Mouse (Mus musculus) thymus, postnatal 0 days (tissue): Measurements from ENCODE around the gene 4930470P17Rik. TPM values are rescaled to one million over a fixed set of nuclear protein-coding genes. Genes with fewer than 3 reads are reported as not detected.

Source experiments
- polyA plus RNA-seq: library from polyadenylated mRNA; unstranded; fragments of >200 nt; fragmentation: Nextera tagmentation; extraction: Ambion mirVana; gene quantifications from 2 replicates; pipeline ENCODE4 v1.2.1, GENCODE M21; 2015

The 4930470P17Rik gene
- polyA plus RNA-seq, 1 experiment from 2014 or later = not detected

Other genes starting within 250 kb of the 4930470P17Rik start
- gene Bcas1, start 174.2 kb downstream of the 4930470P17Rik start, polyA plus RNA-seq = 0.79 and 0.80 TPM in 2 replicates
- 95.6 and 102 TPM in 2 replicates for gene Pfdn4, start 105.6 kb downstream of the 4930470P17Rik start, polyA plus RNA-seq
- 0.12 and 0.30 TPM in 2 replicates for gene Cyp24a1, start 104.9 kb downstream of the 4930470P17Rik start, polyA plus RNA-seq
- 1.6 and 2.6 TPM in 2 replicates for gene Dok5, start 129.8 kb upstream of the 4930470P17Rik start, polyA plus RNA-seq